Mouse (Mus musculus) A20 (cell line): Measurements from ENCODE around the gene Atp7b.

Experiments
- DNase-seq: peaks from one replicate; pipeline ENCODE4 v3.0.0-alpha.2; 2011; ENCODE audit warnings: low read depth, low spot score

The Atp7b gene

DNA sequence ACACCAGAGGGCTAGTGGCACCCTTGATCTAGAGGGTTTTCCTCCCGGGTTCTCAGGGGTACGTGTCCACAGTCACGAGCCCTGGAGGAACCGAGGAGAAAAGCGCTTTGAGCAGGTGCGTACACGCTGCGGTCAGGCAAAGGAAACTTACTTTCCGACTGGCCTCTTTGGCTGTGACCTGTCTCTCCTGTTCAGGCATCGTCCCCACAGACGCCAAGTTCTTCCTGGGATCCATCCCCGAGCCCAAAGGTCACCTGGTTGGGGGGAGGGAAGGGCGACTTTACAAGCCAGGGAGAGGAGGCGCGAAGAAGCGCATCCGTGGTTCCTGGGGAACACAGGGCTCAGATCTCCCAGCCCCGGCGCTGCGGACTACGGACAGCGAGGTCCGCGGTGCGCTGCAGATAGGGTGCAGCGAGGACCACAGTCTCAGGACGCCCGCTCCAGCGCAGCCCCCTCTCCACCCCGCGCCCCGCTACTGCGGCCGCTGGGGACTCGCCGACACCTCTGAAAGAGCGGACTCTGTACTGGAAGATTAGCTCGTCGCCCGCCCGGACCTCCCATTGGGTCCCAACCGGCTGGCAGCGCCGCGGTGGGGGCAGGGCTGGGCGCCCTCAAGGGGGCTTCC is at the start of gene Atp7b:
Gene Atp7b (minus strand): TSS at position 485 of the 625 bp plus-strand sequence.
- DNase-seq = peak; percentile 79

DNA sequence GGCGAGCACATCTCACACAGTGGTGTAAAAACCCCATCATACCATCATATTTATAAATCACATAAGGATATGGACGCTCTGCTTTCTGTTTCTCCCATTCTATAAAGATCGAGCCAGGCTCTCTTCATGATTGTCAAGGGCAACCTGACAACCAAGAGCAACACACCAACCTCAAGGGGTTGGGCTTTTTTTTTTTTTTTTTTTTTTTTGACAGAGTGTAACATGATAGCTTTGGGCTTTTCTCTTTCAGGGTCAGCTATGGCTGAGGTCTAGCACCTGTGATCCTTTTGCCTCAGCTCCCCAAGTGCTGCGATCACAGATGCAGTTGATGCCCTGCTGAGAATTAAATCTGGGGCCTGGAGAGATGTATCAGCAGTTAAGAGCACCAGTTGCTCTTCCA is 46.9 kb upstream of the Atp7b start:
- no peak for DNase-seq

DNA sequence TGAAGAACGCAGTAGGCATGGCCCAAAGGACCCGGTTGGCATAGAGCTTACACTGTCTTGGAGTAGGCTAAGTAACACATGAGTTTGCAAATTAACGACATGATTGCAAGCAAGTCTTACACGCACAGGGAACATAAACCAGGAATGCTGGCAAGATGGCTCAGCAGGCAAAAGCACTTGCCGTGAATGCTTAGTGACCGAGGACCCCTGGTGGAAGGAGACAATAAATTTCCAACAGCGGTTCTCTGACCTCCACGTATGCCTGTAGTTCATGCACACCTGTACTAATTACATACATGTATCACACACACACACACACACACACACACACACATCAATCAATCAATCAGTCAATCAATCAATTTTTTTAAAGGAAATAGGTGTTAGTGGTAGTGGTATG is 31.5 kb upstream of the Atp7b start:
- peak; percentile 30 for DNase-seq

DNA sequence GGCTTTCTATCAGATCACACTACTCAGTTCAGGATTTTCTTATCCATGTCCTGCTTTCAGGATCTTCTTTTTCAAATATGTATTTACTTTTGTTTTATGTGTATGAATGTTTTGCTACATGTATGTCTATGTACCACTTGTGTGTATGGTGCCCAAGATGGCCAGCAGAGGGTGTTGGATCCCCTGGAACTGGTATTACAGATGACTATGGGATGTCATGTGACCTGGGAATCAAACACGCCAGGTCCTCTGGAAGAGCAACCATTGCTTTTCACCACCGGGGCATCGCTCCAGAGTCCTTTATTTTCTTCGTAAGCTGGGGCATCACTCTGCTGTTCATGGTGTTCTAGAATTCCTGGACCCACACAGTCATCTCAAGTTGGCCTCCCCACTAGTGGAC is 29.1 kb upstream of the Atp7b start:
- no peak for DNase-seq

DNA sequence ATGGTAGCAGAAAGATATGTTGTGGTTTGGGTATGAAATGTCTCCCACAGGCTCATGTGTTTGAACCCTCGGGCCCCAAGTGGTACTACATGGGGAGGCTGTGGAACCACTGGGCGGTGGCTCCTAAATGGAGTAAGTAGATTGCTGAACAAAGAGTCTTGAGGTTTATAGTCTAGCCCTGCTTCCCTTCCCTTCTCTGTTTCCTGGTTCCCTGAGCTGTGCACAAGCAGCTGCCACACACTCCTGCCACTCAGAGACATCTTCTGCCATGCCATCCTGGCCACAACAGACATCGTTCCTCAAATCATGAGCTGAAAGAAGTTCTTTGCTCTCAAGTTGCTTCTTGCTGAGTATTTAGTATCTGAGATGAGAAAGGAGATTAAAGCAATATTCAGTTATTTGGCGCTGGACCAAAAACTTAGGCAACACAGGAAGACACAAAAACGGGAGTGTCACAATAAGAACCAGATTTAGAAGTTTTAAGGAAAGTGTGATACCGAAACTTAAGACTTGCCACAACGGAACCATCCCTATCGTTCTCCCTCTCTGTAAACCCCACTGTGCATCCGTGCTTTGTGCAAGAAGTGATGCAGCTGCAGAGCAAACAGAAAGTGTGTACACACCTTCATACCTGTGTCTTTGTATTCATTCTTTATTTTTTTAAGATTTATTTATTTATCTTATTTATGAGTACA is 19.4 kb upstream of the Atp7b start:
- no peak for DNase-seq

DNA sequence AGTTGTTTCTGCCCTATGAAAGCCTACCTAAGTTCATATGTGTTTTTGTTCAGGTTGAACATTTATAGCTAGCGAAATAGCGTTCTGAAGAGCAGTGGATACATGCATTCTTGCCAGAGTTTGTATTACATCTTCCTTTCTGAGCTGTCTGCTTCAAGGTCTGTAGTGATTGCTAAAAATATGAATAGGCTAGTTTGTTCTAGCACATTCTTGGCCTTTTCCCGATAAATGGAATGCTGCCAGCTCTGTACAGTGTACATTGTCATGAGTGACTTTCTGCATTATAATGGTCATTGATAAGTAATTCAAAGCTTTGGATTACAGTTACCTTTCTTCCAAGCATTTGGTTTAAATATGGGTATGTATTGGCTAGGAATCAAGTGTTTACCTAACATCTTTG is 1.0 kb upstream of the Atp7b start:
- DNase-seq = no peak

DNA sequence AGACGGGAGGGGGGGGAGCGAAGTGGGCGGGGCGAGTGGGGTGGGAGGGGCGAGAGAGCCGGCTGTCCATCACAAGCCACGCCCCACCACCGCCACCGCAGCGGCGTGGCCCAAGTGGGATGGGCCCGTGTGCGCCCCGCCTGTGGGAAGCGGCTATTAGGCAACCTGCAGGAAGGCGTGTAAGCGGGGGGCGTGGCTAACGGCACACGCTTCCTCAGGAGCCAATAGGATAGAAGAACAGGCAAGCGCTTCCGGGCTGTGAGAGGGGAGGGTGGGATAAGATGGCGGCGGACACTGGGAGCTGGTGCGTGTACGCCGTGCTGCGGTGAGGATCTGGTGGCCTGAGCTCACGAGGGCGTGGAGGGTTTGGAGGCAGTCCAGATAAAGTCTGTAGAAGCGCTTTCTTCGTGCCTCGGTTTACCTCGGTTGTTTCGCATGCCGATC is 363 bp upstream of the Atp7b start, which contains the start of gene Alg11:
Gene Alg11 (plus strand): TSS at position 276 of the 444 bp plus-strand sequence.
- DNase-seq = peak; percentile 98

DNA sequence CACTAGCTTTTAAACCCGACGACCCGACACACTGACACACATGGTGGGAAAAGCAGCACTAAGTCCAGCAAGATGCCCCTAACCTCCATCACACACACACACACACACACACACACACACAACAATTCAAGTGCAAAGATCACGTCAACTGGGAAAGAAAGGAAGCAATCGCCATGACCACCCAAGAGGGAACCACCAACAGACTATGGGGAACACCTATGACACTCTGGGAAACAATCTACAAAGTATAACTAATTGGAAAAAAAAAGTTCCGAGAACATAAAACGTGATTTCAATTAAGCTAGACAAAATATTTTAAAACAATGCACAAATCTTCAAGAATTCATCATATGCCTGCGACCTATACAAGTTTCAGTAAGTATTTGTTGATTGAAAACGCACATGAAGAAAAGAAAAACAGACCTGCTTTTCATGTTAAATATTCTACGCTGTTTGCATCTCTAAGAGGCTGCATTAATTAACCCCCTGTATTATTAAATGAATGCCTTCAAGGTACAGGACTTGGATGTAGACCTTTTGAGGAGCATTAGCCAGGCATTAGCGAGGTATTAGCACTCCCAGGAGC is 859 bp downstream of the Atp7b start:
- DNase-seq = no peak

DNA sequence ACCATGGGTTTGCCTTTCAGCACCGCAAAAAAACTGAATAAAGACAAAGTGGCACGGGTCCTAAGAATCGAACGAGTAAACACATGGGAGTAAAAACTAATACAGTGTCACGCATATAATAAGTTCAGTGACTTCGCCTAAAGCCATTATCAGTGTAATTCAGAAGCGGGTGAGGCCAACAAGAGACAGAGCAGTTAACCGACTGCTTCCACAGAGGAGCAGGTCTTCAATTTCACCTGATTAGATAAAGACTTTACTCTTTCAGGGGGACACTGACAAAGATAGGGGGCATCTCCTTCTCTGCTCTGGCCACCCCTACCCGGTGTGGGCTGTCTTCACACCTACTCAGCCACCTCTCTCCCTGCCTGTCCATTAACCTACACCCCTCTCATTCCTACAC is 1.7 kb downstream of the Atp7b start:
- DNase-seq = no peak

DNA sequence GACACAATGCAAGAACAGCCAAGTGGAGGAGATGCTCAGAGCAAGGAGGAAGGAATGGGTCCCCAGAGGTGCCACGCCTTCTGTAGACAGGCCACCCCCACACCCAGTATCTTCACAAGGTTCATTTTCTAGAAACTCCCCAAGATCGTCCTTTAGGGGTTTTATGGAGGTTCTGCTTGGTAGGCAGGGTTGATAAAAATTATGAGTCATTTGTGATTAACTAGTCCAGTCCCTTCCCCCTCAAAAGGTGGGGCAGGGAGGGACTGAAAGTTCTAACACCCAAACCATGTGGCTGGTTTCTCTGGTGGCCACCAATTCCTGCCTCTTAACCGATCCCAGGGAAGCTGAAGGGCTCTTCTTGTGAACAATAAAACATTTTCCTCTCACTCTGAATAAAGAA is 3.3 kb downstream of the Atp7b start:
- no peak for DNase-seq

DNA sequence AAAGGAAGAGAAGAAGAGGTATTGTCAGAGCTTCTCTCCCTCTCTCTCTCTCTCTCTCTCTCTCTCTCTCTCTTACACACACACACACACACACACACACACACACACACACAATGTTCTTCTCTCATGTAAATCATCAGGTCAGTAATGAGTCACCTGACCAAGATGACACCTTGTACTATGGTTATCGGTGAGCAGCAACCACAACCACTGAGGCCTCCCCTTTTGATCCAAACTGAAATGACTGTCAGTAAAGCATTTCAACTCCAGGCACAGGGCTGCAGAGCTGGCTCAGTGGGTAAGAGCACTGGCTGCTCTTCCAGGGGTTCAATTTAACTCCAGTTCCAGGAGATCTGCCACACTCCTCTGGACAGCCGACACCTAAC is 4.6 kb downstream of the Atp7b start:
- DNase-seq = no peak

DNA sequence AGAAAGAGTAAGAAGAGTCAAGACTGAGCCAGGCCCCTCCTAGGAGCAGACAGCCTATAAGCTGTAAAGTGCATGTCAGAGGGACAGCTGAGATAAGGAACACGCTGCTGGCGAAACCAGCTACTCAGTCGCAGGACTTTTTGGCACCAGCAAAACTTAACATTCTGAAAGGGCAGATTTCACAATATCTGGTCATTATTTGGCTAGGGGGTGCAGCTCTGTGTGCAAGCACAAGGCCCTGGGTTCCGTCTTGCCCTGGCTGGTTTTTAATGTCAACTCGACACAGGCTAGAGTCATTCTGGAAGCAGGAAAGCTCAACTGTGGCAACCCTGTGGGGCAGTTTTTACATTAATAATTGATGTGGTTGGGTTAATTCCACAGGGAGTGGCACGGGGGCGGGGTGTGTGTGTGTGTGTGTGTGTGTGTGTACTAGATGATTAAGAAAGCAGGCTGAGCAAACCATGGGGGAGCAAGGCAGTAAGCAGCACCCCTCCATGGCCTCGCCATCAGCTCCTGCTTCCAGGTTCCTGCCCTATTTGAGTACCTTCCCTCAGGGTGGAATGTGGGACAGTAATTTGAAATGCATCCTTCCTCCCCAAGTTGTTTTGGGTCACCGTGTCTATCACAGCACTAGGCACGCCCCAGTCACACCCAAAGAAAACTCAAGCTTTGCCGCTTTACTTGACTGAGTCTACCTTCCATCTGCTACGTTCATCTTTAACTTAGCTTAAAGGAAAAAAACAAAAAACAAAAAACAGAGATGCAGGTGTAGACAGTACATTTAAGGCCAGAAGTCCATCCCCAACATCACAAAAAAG is 5.2 kb downstream of the Atp7b start:
- no peak for DNase-seq

DNA sequence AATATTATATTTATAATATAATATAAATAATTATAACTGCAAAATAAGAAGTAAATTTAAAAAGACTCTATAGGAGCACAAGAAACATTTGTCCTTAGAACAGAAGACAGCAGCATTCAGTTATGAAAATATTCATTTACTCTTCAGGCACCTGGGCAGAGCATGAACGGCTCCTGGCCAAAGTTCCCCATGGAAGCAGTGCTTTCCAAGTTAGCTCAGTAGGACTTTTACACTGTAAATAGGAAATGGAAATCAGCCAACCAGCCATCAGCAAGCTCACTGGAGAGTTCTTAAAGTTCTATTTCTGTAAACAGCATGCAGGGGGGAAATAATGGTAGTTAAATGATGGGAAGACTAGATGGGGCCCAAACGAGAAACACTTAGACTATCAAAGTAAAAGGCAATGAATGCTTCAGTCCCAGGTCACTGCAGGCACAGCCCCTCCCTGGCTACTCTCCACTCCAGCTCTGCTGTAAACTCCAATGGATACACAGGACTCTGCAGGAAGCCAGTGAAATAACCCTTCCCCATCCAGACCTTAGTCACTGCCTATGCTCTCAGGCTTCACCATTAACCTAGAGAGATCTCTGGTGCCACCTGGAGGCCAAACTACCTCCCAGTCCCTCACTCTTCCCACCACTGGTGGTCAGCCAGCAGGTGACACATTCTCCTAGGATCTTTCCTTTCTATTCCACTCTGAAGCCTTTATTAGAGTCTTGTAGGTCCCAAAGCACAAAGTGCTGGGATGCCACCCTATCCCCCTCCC is 12.2 kb downstream of the Atp7b start:
- peak; percentile 54 for DNase-seq

DNA sequence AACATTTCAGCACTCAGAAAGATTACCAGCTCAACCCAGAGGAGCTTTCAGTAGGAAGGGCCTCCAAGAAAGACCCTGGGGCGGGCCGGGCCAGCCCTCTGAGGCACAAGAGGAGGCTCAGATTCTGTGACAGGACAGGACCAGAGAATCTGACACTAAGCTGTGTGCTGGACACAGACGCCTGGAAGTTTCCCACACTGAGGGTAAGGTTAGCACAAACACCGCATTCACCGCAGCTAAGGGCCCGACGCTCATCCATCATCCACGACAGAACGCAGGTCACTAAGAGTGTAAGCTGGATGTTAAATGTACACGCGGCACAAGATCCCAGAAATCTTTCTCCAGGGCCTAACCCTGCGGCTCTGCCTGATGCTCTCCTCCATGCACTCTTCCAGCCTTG is 16.4 kb downstream of the Atp7b start:
- DNase-seq = no peak

DNA sequence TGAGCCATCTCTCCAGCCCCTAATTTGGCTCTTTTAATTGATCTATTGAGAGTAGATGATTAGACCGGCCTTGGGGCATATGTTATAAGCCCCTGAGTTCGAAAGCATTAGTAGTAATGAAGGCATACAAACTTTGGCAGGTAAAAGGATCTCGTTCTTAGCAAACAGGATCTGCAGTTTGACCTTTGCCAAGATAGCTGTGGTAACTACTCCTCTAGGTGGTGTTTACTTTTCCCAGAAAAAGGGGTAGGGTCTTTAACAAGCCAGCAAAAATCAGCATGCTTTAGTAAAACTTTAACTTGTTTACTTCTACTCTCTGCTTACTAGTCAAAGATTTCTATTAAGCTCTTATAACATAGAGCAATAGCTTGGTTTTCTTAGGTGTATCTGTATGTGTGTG is 17.6 kb downstream of the Atp7b start:
- DNase-seq = no peak

DNA sequence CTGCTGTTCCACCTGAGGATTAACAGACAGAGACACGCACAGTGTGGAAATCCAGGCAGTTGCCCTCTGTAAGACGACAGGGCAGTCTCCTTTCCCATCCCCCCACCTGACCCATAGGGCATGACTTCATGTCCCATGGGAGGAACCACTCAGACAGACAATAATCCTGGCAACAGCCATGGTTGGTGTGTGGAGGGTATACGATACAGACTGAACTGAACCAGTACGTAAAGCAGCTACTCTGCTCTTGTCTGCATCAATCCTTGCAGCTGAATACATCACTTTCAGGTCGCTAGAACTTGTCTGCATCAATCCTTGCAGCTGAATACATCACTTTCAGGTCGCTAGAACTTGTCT is 20.0 kb downstream of the Atp7b start:
- DNase-seq = no peak

DNA sequence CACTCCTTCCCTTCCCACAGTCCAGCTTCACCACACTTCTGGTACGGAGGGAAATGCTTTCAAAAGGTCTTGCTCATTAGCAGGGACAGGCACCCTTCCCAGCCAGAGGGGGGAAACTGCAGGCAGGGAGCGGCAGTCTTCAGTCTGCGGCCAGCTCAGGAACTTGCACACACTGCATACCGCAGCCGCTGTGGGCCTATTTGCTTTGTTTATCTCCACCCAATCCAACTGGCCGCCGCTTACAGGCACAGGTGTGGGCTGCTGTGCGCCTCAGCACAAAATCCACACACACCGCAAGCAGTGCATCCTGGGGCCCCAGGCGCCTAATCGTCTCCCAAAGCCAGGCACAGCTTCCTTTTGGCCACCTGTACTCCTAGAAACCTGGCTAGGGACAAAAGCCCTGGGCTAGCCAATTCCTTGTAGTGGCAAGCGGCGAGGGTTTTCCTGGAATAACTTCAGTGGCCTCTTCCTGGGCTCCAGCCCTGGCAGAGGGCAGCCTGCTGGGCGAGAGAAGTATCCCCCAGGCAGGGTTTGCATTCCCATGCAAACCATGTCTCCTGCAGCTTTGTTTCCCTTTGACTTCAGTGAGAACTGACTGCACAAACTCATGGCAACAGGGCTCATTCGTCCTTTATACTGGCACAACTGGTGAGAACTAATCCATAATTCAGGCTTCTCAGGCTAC is 20.5 kb downstream of the Atp7b start:
- DNase-seq = no peak

DNA sequence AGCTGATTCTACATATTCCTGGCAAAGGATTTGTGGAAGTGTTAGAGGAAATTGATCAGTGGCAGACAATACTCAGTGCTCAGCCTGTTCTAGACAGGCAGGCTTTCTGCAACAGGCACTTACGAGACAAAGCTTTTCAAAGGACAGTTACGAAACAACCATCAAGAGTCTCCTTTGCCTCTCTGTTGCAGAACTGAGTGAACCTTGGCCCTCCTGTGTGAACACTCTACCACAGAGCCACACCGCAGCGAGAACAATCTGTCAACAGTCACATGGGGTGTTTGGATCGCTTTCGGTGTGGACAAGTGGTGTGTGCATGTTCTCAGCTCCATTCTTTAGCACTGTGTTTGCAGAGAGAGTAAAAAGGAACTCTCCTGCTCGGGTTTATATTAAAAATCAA is 23.1 kb downstream of the Atp7b start:
- DNase-seq = no peak

DNA sequence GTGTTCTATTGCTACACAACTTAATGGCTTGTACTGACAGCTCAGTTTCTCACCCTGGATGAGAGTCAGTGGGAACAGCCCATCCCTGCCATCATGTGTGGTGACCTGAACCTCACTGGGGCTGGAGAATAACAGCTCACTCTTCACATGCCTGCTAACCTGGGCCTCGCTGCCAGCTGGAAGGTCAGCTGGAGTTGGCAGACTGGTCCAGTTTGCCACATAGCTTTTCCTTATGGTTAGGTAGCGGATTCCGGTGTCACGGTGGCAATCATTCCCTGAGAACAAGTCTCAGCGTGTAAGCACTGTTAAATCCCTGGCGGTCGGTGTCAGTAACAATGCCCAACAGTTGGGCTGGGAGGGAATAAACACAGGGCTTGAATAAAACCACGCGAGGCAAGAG is 24.0 kb downstream of the Atp7b start:
- no peak for DNase-seq

DNA sequence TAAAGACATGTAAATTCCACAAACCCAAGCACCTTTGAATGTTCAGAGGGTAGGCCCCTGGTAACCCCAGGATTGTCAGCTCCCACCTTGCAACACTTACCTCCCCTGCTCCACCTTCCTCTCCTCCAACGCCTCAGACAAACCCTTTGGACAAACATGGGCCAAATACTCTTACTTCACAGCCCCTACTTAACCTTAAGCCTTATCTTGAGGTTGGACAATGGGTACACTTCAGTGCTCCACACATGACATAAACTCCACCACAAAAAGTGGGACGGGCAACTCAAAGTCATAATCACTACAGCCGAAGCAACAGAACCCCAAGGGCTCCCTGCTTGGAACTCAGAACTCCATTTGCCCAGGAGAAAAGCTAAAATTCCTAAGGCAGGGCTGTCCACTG is 29.1 kb downstream of the Atp7b start:
- DNase-seq = no peak

DNA sequence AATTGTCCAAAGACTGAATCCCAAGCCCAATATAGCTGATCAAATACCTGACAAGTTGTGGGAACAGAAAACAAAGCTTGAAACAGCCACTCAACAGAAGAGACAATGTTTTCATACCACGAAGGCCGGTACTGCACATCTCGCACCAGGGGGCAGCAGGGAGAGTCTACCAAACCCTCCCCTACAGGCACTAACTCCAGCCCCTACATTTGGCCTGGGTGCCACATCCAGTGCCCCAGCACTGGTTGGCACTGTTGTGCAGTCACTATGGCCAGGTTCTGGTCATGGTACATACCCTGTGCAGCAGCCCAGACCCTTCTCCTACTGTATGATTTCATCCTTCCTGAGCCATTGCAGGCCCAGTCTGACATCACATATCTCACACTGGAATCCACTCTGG is 31.1 kb downstream of the Atp7b start:
- peak; percentile 33 for DNase-seq
